Mouse (Mus musculus) ovary, adult 18-20 months (tissue): ENCODE data around the gene Npffr2.
"Not testable (repeated sequence)": the region's sequence is repeated elsewhere in the genome, so short reads cannot be mapped to it uniquely, and the experiment has no call there.

ENCODE experiments used
- DNase-seq: peaks from one replicate; pipeline ENCODE4 v3.0.0; 2022; ENCODE audit warnings: low spot score, mixed read lengths

Npffr2 gene

DNA sequence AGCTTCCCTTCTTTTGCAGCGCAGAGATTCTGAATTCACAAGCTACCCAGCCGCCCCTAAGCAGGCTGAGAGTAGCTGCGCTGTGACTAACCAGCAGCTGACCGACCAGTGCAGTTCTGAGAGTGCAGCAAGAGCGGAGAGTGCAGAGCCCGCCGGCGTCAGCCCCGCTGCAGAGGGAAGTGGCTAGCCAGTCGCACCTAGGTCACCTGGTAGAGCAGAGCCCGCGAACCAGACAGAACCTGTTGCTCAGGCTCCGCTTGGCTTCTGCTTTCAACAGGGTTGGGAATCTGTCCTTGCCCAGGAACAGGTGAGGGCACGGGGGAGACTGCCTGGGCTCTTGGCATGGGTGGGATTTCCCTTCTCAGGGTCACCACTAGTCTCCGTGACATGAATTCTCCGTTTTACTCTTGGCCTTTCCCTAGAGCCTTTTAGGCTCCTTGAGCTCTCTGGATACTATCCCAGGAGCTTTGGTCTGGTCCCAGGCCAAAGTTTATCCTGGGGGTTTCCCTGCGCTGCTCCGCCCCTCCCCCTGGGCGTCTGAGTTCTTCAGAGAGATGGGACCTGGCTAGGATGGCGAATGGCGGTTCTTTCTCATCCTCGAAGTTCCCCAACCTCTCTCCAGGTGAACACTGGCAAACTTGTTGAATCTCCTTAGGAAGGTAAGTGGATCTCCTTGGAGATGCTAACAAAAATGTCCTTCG is at the start of gene Npffr2:
Npffr2 (plus strand) TSS at position 552 of the 701 bp plus-strand sequence.
- no peak for DNase-seq

DNA sequence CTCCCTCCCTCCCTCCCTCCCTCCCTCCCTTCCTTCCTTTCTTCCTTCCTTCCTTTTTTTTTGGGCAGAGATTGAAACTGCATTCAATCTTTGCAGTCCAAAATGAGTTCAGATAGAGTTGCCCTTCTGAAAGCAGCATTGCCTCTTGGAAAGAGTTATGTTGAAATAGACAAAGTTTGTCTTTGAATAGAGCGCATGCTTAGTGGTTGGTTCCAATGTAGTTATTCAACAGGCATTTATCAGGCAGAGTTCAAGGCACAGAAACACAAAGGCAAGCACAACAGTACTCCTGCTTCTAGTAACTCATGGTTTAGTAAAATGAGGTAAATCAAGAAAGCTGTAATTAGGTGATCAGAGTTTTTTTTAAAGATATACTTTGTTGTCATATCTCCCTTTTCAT is 34.7 kb upstream of the Npffr2 start:
- DNase-seq, result no peak

DNA sequence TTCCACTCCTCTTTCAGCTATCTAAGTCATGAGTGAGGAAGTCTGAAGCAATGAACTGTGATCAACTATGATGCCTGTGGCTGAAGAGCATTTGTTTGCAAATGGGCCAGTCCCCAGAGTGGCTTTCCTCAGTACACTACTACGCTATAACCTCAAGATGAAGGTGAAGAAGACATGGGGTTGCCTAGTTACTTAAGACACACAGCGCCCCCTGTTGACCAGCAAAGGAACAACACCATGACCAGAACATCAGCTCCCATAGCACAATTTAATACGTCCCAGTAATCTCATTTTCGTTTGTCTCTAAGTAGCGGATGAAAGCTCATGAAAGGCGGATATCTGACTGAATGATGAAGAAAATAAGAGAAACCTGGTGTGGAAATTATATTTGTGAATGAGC is 27.0 kb upstream of the Npffr2 start:
- no peak for DNase-seq

DNA sequence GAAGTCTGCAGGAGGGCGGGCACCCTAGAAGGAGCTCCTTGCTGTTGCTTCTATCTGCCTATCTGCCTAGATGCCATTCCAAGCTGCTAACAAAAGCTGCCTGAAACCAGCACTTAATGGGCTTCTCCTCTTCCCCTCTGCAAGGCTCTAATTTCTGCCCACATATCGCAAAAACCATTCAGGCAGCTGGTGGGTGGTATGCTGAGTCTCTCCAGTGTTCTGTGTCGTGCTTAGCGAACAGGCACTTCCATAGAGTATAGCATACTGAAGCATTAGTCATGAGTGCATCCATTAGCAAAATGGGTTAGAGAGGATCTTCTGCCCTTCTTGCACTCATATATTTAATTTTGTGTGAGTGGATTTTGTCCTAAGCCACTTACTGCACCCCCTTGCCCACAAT is 8.6 kb upstream of the Npffr2 start:
- no peak for DNase-seq

DNA sequence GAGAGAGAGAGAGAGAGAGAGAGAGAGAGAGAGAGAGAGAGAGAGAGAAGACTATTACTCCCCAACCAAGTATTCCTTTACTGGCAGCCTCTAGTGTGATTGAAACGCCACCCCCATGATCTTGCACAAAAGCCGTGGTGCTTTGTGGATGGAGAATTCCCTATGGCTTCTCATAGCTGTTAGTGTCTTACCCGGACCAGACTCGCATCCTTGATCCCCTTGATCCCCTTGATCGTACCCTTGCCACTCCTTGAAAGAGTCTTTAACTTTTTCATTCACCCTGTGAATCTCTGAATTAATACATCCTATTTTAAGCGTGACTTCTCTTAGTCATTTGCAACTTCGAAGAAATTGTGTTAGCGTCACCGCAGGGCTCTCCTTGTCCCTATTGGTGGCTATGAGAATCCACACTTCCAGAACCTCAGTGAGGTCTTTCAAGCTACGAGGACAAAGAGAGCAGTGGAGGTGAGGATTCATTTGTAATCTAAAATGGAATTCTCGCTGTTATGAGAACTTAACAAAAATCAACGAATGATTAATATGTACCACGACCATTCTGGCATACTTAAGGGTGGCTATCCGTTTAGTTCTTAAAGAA is 949 bp upstream of the Npffr2 start:
- no peak for DNase-seq

DNA sequence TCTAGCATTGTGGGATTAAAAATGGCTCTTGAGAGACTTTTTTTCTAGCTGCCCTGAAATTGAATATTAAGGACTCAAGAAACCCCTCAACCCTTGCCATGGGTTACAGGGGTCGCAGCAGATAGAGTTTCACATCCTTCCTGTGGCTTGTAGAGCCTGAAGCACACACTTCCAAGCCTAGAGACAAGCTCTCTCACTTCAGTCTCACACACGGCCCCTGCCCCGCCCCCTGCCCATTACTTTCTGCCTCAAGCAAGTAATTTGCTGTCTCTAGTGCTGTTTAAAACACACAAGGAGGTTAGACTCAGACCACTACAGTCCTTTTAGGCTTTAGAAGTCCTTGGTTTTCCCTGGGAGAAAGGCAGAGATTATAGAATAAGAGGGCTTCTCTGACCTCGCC is 1.7 kb downstream of the Npffr2 start:
- DNase-seq, result no peak

DNA sequence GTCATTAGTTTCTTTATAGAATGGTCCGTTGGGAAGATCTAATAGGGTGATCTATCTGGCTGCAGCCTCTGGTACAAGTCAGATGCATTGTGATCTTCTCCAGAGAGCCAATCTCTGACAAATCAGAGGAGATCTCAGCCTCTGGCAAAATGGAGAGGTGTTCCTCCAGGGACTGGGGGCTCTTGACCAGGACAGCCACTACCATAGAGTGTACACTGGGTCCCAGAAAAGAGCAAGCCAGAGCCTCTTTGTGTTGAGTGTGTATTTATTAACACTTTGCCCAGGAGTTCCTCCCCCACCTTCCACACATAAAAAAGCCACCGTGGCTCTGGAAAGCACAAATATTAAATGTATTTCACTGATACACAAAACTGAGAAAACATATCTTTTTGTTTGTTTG is 2.2 kb downstream of the Npffr2 start:
- no peak for DNase-seq

DNA sequence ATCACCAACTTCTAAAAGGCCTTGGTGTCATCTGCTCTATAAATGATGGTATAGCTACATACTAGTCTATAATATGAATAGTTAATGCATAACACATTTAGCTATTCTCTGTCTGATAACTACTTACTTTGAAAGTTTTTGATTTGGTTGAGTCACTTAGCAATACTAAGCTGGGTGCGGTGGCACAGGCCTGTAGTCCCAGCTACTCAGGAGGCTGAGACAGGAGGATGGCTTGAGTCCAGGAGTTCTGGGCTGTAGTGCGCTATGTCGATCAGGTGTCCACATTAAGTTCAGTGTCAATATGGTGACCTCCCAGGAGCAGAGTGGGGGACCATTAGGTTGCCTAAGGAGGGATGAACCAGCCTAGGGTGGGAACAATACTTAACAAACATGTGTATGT is 8.8 kb downstream of the Npffr2 start:
- no peak for DNase-seq

DNA sequence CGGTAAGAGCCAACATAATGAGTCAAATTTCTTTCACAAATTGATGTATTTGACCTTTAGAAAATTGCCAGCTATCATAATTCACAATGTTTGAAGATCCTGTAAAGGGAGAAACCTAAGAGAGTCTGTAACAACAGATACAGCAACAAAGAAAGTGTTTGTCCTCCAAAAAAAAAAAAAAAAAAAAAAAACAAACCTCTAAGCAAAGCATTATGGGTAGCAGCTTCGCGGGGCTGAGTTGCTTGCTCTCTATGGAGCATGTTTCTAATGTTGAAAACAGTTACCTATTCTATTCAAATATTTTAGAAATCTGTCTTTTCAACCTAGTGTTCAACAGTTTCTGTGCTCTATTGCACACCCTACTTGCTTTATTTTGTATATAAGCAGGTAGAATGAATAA is 15.2 kb downstream of the Npffr2 start:
- DNase-seq, result no peak

DNA sequence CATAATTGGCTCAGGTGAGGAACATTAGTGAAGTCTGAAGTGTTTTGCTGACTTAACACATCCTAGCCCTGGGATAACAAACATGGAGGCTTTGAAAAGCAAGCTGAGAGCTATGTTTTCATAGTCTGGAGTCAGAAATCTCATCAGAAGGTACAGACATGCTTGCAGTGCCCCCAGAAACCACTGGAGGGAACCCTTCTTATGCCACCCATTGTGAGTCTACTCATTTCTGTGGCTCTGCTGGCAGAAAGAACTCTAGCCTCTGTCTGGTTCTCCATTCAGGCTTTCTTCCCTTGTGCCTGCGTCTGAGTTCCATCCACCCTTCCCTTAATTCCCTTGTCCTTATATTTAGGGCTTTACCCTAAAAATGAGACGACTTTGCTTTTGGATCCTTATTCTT is 16.2 kb downstream of the Npffr2 start:
- no peak for DNase-seq

DNA sequence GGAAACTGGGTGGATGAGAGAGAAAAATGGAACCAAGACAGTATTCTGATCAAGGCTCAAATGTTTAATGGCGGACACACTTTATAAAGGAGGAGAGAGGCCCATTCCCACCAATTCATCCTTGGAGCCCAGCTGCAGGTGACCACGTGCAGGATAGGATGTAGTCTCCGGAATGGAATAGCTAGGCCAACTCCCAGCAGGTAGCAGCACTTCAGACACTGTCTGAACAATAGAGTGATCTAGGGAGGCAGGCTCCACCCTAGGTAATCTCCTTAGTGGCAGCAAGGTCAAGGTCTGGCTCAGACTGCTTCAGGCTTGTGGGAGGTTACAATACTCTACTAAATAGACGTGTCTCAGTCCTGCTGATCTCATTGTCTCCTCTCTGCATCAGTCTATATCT is 31.9 kb downstream of the Npffr2 start:
- not testable (repeated sequence) for DNase-seq

DNA sequence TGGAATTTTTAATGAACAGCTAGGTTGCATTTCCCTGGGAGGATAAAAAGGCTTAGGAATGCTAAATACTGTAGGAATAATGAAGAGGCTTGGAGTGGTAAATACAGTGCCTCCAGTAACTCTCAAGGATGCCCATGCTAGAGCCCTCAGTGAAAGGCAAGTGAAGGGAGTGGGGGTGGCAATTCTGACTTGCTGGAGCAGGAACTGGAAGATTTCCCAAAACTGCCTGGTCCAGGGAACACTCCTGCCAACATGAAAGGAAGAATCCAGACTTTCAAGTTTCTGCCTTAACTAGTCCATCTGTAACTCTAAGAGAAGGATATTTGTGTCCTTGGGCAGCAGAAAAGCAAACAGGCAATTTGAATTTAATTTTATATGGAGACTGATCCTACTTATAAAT is 34.2 kb downstream of the Npffr2 start:
- no peak for DNase-seq

DNA sequence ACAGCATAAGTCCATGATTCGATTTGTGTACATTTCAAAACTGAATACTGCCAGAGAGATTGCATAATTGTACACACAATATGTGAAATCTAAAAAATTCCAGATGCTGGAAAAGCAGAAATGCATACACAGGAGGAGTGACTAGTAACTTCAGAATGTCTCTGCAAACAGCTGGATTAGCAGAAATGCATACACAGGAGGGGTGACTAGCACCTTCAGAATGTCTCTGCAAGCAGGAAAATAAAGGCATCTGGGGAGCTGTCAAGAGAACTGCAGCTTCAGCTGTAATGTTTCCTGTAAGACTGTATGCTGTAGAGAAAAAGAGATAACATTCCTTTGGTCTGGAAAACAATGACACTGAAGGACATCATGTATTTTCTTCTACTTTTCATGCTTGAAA is 51.4 kb downstream of the Npffr2 start:
- no peak for DNase-seq

DNA sequence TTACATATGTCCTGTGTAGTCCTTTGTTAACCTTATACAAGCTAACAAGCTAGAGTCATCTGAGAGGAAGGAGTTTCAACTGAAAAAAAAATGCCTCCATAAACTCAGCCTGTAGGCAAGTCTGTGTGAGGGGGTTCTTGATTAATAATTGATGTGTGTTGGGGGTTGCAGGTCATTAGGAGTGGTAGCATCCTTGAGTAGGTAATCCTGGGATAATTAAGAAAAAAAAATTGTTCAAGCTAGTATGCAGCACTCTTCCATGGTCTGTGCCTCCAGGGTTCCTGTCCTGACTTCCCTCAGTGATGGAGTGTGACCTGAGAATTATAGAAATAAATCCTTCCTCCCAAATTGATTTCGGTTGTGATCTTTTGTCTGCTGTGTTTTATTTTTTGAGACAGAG is 52.0 kb downstream of the Npffr2 start:
- no peak for DNase-seq

DNA sequence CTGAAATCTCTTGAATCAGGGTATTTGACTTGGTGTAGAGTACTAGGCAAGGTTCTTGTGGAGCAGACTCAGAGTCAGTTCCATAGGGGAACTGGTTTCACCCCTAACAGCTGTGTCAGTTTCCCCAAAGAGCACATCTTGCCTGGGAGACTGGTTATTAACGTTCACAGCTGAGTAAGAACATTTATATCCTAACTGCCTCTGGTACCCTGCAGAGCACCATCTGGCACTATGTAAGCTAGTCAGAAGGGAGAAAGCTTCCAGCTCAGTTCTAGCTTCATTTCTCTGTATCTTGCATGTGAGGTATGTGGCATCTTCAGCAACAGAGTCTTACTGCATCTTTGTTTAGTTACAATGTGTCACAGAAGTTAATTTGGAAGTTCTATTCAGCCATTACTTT is 53.9 kb downstream of the Npffr2 start:
- DNase-seq, result no peak

DNA sequence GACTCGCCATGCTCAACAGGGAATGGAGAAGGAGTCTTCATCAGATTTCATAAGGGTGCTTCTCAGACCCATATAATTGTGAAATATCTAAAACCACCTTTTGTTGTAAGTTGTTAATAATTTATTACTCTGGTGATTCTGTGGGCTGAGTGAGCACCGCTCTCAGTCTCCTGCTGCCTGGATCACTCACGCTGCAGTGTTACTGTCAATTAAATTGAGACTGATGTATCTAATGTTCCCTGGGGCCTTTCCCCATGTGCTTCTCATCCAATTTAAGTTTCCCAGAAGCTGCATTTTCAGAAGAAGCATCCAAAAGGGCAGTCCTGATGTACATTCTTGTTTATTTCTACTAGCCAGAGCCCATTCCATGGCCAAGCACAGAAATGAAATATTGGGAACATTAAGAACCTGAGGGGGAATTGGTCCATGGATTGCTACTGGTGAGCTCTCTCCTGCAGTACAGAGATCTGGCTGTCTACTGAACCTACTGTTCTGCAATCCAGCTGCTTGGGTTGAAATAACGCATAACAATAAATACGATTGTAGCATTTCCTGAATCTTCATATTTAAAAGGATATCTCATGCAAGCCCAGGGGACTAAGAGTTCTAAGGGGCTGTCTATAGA is 54.6 kb downstream of the Npffr2 start:
- no peak for DNase-seq

DNA sequence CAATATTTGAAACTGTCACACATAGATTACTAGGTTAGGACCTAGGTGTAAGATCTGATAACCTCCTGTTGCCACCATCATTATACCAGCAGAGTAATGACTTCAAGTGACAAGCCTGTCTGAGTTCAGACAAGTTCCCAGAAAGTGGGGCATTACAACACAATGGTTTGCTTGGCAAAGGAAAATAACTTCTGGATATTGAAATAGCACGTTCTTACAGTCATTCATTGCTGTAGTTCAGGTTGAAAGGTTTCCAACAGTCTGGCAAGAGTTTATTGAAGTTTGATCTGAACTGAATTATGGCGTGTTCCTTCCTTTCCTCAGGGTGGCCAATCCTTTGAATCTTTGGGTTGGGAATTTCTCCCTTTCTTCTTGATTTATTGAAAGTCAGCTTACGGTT is 57.8 kb downstream of the Npffr2 start:
- no peak for DNase-seq

DNA sequence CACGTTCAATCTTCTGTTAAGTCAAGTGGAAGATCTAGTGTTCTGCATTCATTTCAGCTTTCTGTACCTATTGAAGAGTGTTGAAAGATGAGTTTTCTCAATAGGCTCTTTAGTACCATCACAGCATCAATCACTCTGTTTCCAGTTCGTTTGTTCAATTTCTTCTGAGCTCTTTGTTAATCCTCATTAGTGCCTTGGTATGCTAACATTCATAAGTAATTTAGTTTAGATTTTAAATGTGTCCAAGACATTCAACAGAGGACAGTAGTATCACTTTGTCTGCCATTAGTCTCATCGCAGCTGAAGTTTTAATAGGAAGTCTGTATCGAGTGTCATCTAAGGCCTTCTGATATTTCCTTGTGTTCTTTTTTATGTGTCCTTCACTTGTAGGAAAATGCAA is 65.1 kb downstream of the Npffr2 start:
- DNase-seq, result no peak

DNA sequence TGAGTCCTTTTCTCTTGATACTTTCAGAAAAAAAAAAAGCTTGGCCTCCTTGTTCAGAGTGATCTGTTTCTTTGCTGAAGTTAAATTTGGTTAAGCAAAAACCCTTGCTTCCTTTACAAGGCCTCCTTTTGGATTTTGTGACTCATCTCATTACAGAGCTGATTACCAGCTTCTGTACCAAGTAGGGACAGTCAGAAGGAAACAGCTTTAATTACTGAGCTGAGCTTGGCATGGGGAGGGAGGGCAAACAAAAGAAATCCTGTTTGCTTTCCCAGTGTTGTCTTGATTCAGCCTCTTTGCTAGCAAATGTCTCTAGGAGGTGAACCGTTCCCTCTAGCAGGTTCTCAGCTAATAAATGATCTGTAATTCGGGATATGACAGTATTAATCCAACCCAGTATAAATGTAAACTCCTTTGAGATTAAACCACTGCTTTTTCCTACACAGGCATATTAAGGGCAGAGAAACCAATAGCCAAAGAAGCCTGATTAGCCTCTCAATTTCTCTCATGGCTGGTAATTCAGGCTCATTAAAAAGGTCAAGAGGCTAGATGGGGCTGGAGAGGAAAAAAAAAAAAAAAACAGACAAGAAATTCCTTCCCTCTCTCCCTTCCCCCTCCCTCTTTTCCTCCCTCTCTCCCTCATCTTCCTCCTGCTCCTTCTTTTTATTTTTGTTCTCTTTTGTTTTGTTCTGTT is 84.2 kb downstream of the Npffr2 start:
- DNase-seq, result no peak

DNA sequence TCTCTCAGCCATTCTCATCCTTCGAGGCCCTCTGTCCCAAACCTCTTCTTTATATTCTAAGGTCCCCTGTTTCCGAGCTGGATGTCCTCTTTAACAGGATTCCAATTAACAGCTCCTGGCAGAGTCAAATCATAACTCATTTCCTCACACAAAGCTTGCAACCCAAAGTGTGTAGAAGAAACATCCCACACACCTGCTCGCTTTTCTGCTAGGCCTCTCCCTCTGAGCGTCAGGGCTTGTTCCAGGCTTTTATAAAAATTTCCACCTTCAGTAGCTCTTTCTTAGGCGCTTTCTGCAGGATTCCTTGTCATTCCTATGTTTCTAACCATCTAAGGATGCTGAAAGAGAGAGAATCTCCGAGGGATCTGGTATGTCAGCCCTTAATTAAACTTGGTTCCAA is 85.0 kb downstream of the Npffr2 start:
- no peak for DNase-seq

DNA sequence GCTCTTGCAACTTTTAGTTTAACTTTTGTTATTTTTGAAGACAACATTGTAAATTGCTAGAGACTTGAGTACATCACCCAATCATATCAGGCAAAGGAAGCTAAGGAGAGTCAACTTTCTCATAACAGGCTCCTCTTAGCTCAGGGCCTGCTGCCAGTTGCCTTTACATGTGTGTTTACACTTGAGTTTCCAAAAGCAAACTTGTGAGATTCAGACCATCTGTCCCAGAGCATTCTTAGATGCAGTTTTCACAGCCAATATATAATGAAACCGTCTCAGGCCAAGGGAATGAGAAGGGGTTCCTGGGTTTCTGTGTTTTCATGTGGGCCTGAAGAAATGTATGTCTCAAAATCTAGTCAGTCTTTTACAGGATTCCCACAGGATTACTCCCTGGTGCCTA is 104.4 kb downstream of the Npffr2 start:
- no peak for DNase-seq
